Mouse (Mus musculus) CH12.LX (cell line): ENCODE measurements at regions not wholly inside any gene's neighbourhood (a gene's known extent, or its start where the extent isn't known, plus 50 kb on each side); places are given as distances from the start of the nearest gene placed in this dataset.

Source experiments
- DNase-seq: peaks from one replicate; pipeline ENCODE4 v3.0.0-alpha.2; 2013; ENCODE audit errors: extremely low read depth
- H3K27ac ChIP-seq: 2 replicates; pipeline ENCODE4 v1.5.1; 2012; ENCODE audit warnings: low read depth, mild to moderate bottlenecking, control low read depth, moderate library complexity; ENCODE audit not compliant: insufficient read depth
- H3K27me3 ChIP-seq: replicated peaks from 2 replicates; pipeline ENCODE3; 2012; ENCODE audit warnings: inconsistent platforms
- H3K36me3 ChIP-seq, 2 experiments: replicated peaks in 1 of 2; 2 replicates each; pipeline versions ENCODE3 to v1.6.1; 2012; ENCODE audit warnings: inconsistent platforms in 1 of 2, low read length in 1 of 2, mild to moderate bottlenecking in 1 of 2, mixed read lengths in 1 of 2, moderate library complexity in 1 of 2; ENCODE audit not compliant: control insufficient read depth in 1 of 2, insufficient read depth in 1 of 2
- H3K4me1 ChIP-seq, 2 experiments: 2 replicates each; pipeline ENCODE4 v1.6.1; 2012; ENCODE audit warnings: inconsistent platforms in 1 of 2, moderate library complexity in 1 of 2; ENCODE audit not compliant: insufficient read depth in 2 of 2, control insufficient read depth in 1 of 2
- H3K4me2 ChIP-seq: 2 replicates; pipeline ENCODE4 v1.6.1; 2012; ENCODE audit warnings: low read depth, mild to moderate bottlenecking, control low read depth; ENCODE audit not compliant: poor library complexity, insufficient read depth, severe bottlenecking
- H3K4me3 ChIP-seq, 3 experiments: fragments of 150-350 bp in 1 of 3; sonication (generic) in 1 of 3; replicated peaks in 1 of 3; 2 replicates each; pipeline versions ENCODE3 to v1.5.1; 2011 to 2012; ENCODE audit warnings: low read depth in 2 of 3, low read length in 2 of 3, mild to moderate bottlenecking in 2 of 3, moderate library complexity in 2 of 3, control low read depth in 1 of 3, improper control_type of control experiment in 1 of 3, inconsistent platforms in 1 of 3, mixed read lengths in 1 of 3; ENCODE audit not compliant: poor library complexity in 1 of 3
- H3K79me2 ChIP-seq: replicated peaks from 2 replicates; pipeline ENCODE4 v1.6.1; 2012; ENCODE audit warnings: mild to moderate bottlenecking, moderate library complexity; ENCODE audit not compliant: control insufficient read depth, poor library complexity, insufficient read depth, severe bottlenecking; ENCODE audit errors: extremely low read depth
- H3K9ac ChIP-seq: 2 replicates; pipeline ENCODE4 v1.6.1; 2012; ENCODE audit warnings: low read depth, mild to moderate bottlenecking, control low read depth, moderate library complexity; ENCODE audit not compliant: insufficient read depth
- H3K9me3 ChIP-seq: replicated peaks from 2 replicates; pipeline ENCODE3; 2012; ENCODE audit warnings: low read length, inconsistent platforms, mixed read lengths
- CTCF ChIP-seq, 2 experiments: IDR thresholded peaks in 1 of 2; conservative IDR thresholded peaks in 1 of 2; 2 replicates each; pipeline ENCODE4 v1.5.1; 2011 to 2012; ENCODE audit warnings: low read depth in 2 of 2, low read length in 2 of 2, improper control_type of control experiment in 1 of 2, inconsistent platforms in 1 of 2, mild to moderate bottlenecking in 1 of 2, moderate library complexity in 1 of 2
- E2F4 ChIP-seq: IDR thresholded peaks from 2 replicates; pipeline ENCODE4 v1.6.1; 2011; ENCODE audit warnings: low read depth, low read length, improper control_type of control experiment; ENCODE audit not compliant: insufficient replicate concordance
- ELF1 ChIP-seq: IDR thresholded peaks from 2 replicates; pipeline ENCODE4 v1.6.1; 2014; ENCODE audit warnings: low read depth, mild to moderate bottlenecking, inconsistent platforms, low read length, improper control_type of control experiment
- EP300 ChIP-seq: IDR thresholded peaks from 2 replicates; pipeline ENCODE4 v1.6.1; 2011; ENCODE audit warnings: low read length, improper control_type of control experiment
- JUN ChIP-seq: IDR thresholded peaks from 2 replicates; pipeline ENCODE4 v1.6.1; 2011; ENCODE audit warnings: low read depth, mild to moderate bottlenecking, low read length, improper control_type of control experiment, moderate library complexity; ENCODE audit not compliant: insufficient read depth
- MAX ChIP-seq: IDR thresholded peaks from 2 replicates; pipeline ENCODE4 v1.6.1; 2011; ENCODE audit warnings: low read length, improper control_type of control experiment
- MEF2A ChIP-seq: IDR thresholded peaks from 2 replicates; pipeline ENCODE4 v1.6.1; 2014; ENCODE audit warnings: low read depth, mild to moderate bottlenecking, inconsistent platforms, low read length, improper control_type of control experiment, borderline replicate concordance
- MYC ChIP-seq: IDR thresholded peaks from 2 replicates; pipeline ENCODE4 v1.6.1; 2011; ENCODE audit warnings: low read depth, mild to moderate bottlenecking, improper control_type of control experiment, low read length
- NRF1 ChIP-seq: IDR thresholded peaks from 2 replicates; pipeline ENCODE4 v1.6.1; 2014; ENCODE audit warnings: low read depth, mild to moderate bottlenecking, inconsistent platforms, low read length, improper control_type of control experiment, moderate library complexity
- POLR2AphosphoS2 ChIP-seq: IDR thresholded peaks from 2 replicates; pipeline ENCODE4 v1.6.1; 2011; ENCODE audit warnings: low read depth, low read length, improper control_type of control experiment
- RAD21 ChIP-seq: IDR thresholded peaks from 2 replicates; pipeline ENCODE4 v1.6.1; 2011; ENCODE audit warnings: low read depth, mild to moderate bottlenecking, low read length, improper control_type of control experiment, moderate library complexity
- TBP ChIP-seq: conservative IDR thresholded peaks from 2 replicates; pipeline ENCODE4 v1.6.1; 2011; ENCODE audit warnings: low read depth, low read length, improper control_type of control experiment
- UBTF ChIP-seq: IDR thresholded peaks from 2 replicates; pipeline ENCODE4 v1.6.1; 2012; ENCODE audit warnings: low read depth, mild to moderate bottlenecking, inconsistent platforms, low read length, improper control_type of control experiment, moderate library complexity
- USF1 ChIP-seq: IDR thresholded peaks from 2 replicates; pipeline ENCODE4 v1.6.1; 2014; ENCODE audit warnings: low read depth, mild to moderate bottlenecking, inconsistent platforms, low read length, improper control_type of control experiment
- USF2 ChIP-seq: conservative IDR thresholded peaks from 2 replicates; pipeline ENCODE4 v1.6.1; 2011; ENCODE audit warnings: low read depth, low read length, improper control_type of control experiment
- ZKSCAN1 ChIP-seq: IDR thresholded peaks from 2 replicates; pipeline ENCODE4 v1.6.1; 2012; ENCODE audit warnings: low read depth, inconsistent platforms, low read length, improper control_type of control experiment, borderline replicate concordance
- ZNF384 ChIP-seq: IDR thresholded peaks from 2 replicates; pipeline ENCODE4 v1.6.1; 2012; ENCODE audit warnings: low read depth, low read length, improper control_type of control experiment, inconsistent platforms
- dilution Hi-C: fragments of 300-500 bp; cut with MboI; formaldehyde crosslinking; loops from 2 replicates; pipeline ENCODE4 v1.14.3; 2020; ENCODE audit warnings: low sequenced_read_pairs; ENCODE audit not compliant: extremely low pct_unique_long_range_greater_than_20kb, extremely low pct_ligation_motif_present
- in situ Hi-C: fragments of 300-500 bp; cut with MboI; formaldehyde crosslinking; loops from 3 replicates; pipeline ENCODE4 v1.14.3; 2019; ENCODE audit warnings: low sequenced_read_pairs, low pct_ligation_motif_present, low pct_unique_long_range_greater_than_20kb, mixed read lengths

GRCm38 (mm10) chr8:64369973-64370372, 163.9 kb upstream of the Tll1 start:
- TF ChIP-seq USF1 (no peak), JUN (no peak), USF2 (no peak), NRF1 (no peak), CTCF (conservative IDR thresholded peaks at IDR 0.05 in 1 of 2, IDR thresholded peaks at IDR 0.05 in 1 of 2; ENCODE audit: low read depth in 2 of 2, low read length in 2 of 2) (no peak), EP300 (no peak), RAD21 (no peak), ZKSCAN1 (no peak), E2F4 (no peak), TBP (no peak), POLR2AphosphoS2 (no peak), ZNF384 (no peak)
- H3K4me3 ChIP-seq, result no peak overlapping the region
- H3K27me3 ChIP-seq, result no peaks in the 10 kb centered on the region
- H3K36me3 ChIP-seq, result no peaks in the 10 kb centered on the region
- no peak for DNase-seq
- H3K4me1 ChIP-seq, result no peaks in the 10 kb centered on the region
- no peak overlapping the region for H3K4me2 ChIP-seq
- H3K9ac ChIP-seq, result no peak overlapping the region
- in situ Hi-C loops, result no loop called here
- H3K27ac ChIP-seq, result no peak overlapping the region
- peaks cover 33% of the 10 kb centered on the region for H3K9me3 ChIP-seq
- no peaks in the 10 kb centered on the region for H3K79me2 ChIP-seq
- dilution Hi-C loops, result no loop called here

GRCm38 (mm10) chr8:64367906-64368305, 161.8 kb upstream of the Tll1 start:
- DNase-seq, result no peak
- TF ChIP-seq ZNF384, result no peak
- TF ChIP-seq ELF1, result no peak
- TF ChIP-seq USF1, result no peak
- TF ChIP-seq UBTF, result no peak
- TF ChIP-seq JUN, result no peak
- TF ChIP-seq EP300, result no peak
- TF ChIP-seq MAX, result no peak
- TF ChIP-seq MYC, result no peak
- TF ChIP-seq USF2, result no peak
- TF ChIP-seq MEF2A, result no peak
- Histone ChIP-seq H3K4me2 (no peak overlapping the region), H3K4me1 (no peaks in the 10 kb centered on the region), H3K9ac (no peak overlapping the region), H3K36me3 (no peaks in the 10 kb centered on the region), H3K4me3 (no peak overlapping the region), H3K27me3 (no peaks in the 10 kb centered on the region), H3K27ac (no peak overlapping the region), H3K9me3 (peaks cover 36% of the 10 kb centered on the region), H3K79me2 (no peaks in the 10 kb centered on the region)
- dilution Hi-C loops (no loop called here), in situ Hi-C loops (no loop called here)
